Mouse (Mus musculus) lung, embryonic 14.5 days (tissue): ENCODE results near the gene Olfr403. TPM values are rescaled to one million over a fixed set of nuclear protein-coding genes. Genes with fewer than 3 reads are reported as not detected.

ENCODE experiments used
- ATAC-seq: fragments of 200-750 bp; cut with Nextera tagmentation; 2 replicates; pipeline ENCODE4 v1.8.0; 2017; ENCODE audit warnings: mild to moderate bottlenecking, moderate TSS enrichment, moderate library complexity; ENCODE audit not compliant: insufficient read depth
- DNase-seq: peaks from one replicate; pipeline ENCODE4 v3.0.0-alpha.2; 2015
- H3K27ac ChIP-seq: fragments of 300-500 bp; sonication (generic); 2 replicates; pipeline ENCODE4 v1.5.1; 2014; ENCODE audit warnings: low read depth, mild to moderate bottlenecking, moderate library complexity
- H3K27me3 ChIP-seq: fragments of 300-500 bp; sonication (generic); 2 replicates; pipeline ENCODE4 v1.6.1; 2014; ENCODE audit warnings: low read length, control low read depth; ENCODE audit not compliant: insufficient read depth
- H3K36me3 ChIP-seq: fragments of 300-500 bp; sonication (generic); 2 replicates; pipeline ENCODE4 v1.6.1; 2014; ENCODE audit warnings: control low read depth; ENCODE audit not compliant: insufficient read depth
- H3K4me1 ChIP-seq: fragments of 300-500 bp; sonication (generic); 2 replicates; pipeline ENCODE4 v1.6.1; 2014; ENCODE audit warnings: antibody characterized with exemption, control low read depth; ENCODE audit not compliant: insufficient read depth
- H3K4me2 ChIP-seq: fragments of 300-500 bp; sonication (generic); 2 replicates; pipeline ENCODE4 v1.6.1; 2014; ENCODE audit warnings: mild to moderate bottlenecking
- H3K4me3 ChIP-seq: fragments of 300-500 bp; sonication (generic); 2 replicates; pipeline ENCODE4 v1.5.1; 2014; ENCODE audit warnings: low read depth, low read length
- H3K9ac ChIP-seq: fragments of 300-500 bp; sonication (generic); 2 replicates; pipeline ENCODE4 v1.6.1; 2014
- H3K9me3 ChIP-seq: fragments of 300-500 bp; sonication (generic); 2 replicates; pipeline ENCODE4 v1.6.1; 2016; ENCODE audit warnings: low read depth, low read length, control low read depth
- CTCF ChIP-seq: IDR thresholded peaks from 2 replicates; pipeline ENCODE4 v1.5.1; 2016; ENCODE audit warnings: antibody characterized with exemption, low read depth
- WGBS: fragments of 180-500 bp; shearing (Covaris S2); extraction: QIAGEN DNeasy Blood & Tissue Kit; methylation state at CpG from one replicate; pipeline ENCODE4 v1.1.7; 2014; 5-methylcytosine and 5-hydroxymethylcytosine counted together
- polyA plus RNA-seq: library from polyadenylated mRNA; unstranded; fragments of >200 nt; fragmentation: Nextera tagmentation; extraction: Ambion mirVana; gene quantifications from 2 replicates; pipeline ENCODE4 v1.2.1, GENCODE M21; 2014

Olfr403 gene
- polyA plus RNA-seq, 1 experiment from 2014 or later, result not detected

DNA sequence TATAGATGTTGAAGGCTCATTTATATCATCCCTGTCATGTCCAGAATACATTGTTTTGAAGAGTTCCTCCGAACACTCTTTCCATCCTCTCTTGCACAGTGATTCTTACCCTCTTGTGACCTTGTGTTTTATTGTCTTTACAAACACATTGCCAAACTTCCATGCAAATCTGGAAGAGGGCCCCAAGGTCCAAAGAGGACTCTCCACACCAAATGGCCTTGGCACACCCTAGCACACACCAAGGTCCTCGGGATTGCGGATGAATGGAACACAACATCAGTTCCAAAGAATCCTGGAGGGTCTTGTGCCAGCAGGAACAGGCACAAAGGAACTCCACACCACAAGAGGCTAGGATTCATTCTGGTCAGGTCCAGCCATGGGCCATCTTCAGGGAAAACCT, 55.2 kb downstream of the Olfr403 start:
- Histone ChIP-seq H3K4me2 (no peak overlapping the region), H3K36me3 (no peaks in the 10 kb centered on the region), H3K4me3 (no peak overlapping the region), H3K9me3 (no peaks in the 10 kb centered on the region), H3K27me3 (no peaks in the 10 kb centered on the region), H3K27ac (no peak overlapping the region), H3K9ac (no peak overlapping the region), H3K4me1 (no peaks in the 10 kb centered on the region)
- no peak for ATAC-seq
- 85% methylated on average over 3 of the region's 3 CpGs for WGBS
- TF ChIP-seq CTCF, result no peak
- no peak for DNase-seq

Other genes with a start within 250 kb of the Olfr403 start
- not detected in 2 replicates for gene Olfr23, start 249.6 kb upstream of the Olfr403 start, polyA plus RNA-seq
- not detected in 2 replicates for gene Olfr397, start 225.4 kb upstream of the Olfr403 start, polyA plus RNA-seq
- gene Olfr398, start 195.8 kb upstream of the Olfr403 start, polyA plus RNA-seq, result not detected in 2 replicates
- gene Olfr139, start 129.7 kb upstream of the Olfr403 start, polyA plus RNA-seq, result not detected in 2 replicates
- gene Olfr399, start 129.6 kb upstream of the Olfr403 start, polyA plus RNA-seq, result not detected in 2 replicates
- not detected in 2 replicates for gene Zfp616, start 116.3 kb upstream of the Olfr403 start, polyA plus RNA-seq
- gene Olfr401, start 72.5 kb upstream of the Olfr403 start, polyA plus RNA-seq, result not detected in 2 replicates
- not detected in 2 replicates for gene Olfr402, start 32.7 kb upstream of the Olfr403 start, polyA plus RNA-seq
- not detected in 2 replicates for gene Olfr43, start 25.1 kb downstream of the Olfr403 start, polyA plus RNA-seq
- not detected in 2 replicates for gene Olfr406, start 73.6 kb downstream of the Olfr403 start, polyA plus RNA-seq
- not detected in 2 replicates for gene Olfr59, start 97.5 kb downstream of the Olfr403 start, polyA plus RNA-seq
- not detected in 2 replicates for gene Olfr410, start 151.8 kb downstream of the Olfr403 start, polyA plus RNA-seq
- not detected in 2 replicates for gene Olfr411, start 166.4 kb downstream of the Olfr403 start, polyA plus RNA-seq
- not detected in 2 replicates for gene Olfr412, start 175.8 kb downstream of the Olfr403 start, polyA plus RNA-seq